Mouse (Mus musculus) lung, adult 2 months (tissue): ENCODE data around the gene Trim26.

Experiments used
- CTCF ChIP-seq: fragments of 200-500 bp; IDR thresholded peaks from 2 replicates; pipeline ENCODE4 v1.5.1; 2011; ENCODE audit warnings: mild to moderate bottlenecking, low read length, control low read depth; ENCODE audit not compliant: insufficient read depth
- POLR2A ChIP-seq: fragments of 200-500 bp; IDR thresholded peaks from 2 replicates; pipeline ENCODE4 v1.6.1; 2011; ENCODE audit warnings: low read depth, mild to moderate bottlenecking, control low read depth, low read length, borderline replicate concordance; ENCODE audit errors: extremely low read depth

GRCm38 (mm10) chr17:36883350-36883749 lies 46.4 kb downstream of the Trim26 start:
- TF ChIP-seq CTCF (no peak), POLR2A (no peak)
